Mouse (Mus musculus) embryonic facial prominence, embryonic 15.5 days (tissue): Measurements from ENCODE around the gene Lsmem1. TPM values are rescaled to one million over a fixed set of nuclear protein-coding genes. Genes with fewer than 3 reads are reported as not detected.

Experiments used
- ATAC-seq: fragments of 200-750 bp; cut with Nextera tagmentation; 2 replicates; pipeline ENCODE4 v1.8.0; 2017; ENCODE audit warnings: low read depth, moderate TSS enrichment; ENCODE audit not compliant: insufficient number of reproducible peaks, low FRiP score, low TSS enrichment
- H3K27ac ChIP-seq: fragments of 300-500 bp; sonication (generic); replicated peaks from 2 replicates; pipeline ENCODE4 v1.5.1; 2015; ENCODE audit warnings: mild to moderate bottlenecking, inconsistent platforms
- H3K27me3 ChIP-seq: fragments of 300-500 bp; sonication (generic); 2 replicates; pipeline ENCODE4 v1.6.1; 2015; ENCODE audit warnings: inconsistent platforms
- H3K36me3 ChIP-seq: fragments of 300-500 bp; sonication (generic); 2 replicates; pipeline ENCODE4 v1.6.1; 2015; ENCODE audit warnings: mild to moderate bottlenecking, inconsistent platforms
- H3K4me1 ChIP-seq: fragments of 300-500 bp; sonication (generic); 2 replicates; pipeline ENCODE4 v1.6.1; 2015; ENCODE audit warnings: inconsistent platforms
- H3K4me2 ChIP-seq: fragments of 300-500 bp; sonication (generic); replicated peaks from 2 replicates; pipeline ENCODE4 v1.6.1; 2015; ENCODE audit warnings: mild to moderate bottlenecking, inconsistent platforms
- H3K4me3 ChIP-seq: fragments of 300-500 bp; sonication (generic); replicated peaks from 2 replicates; pipeline ENCODE4 v1.5.1; 2015; ENCODE audit warnings: mild to moderate bottlenecking, inconsistent platforms
- H3K9ac ChIP-seq: fragments of 300-500 bp; sonication (generic); 2 replicates; pipeline ENCODE4 v1.6.1; 2015; ENCODE audit warnings: inconsistent platforms
- H3K9me3 ChIP-seq: fragments of 300-500 bp; sonication (generic); replicated peaks from 2 replicates; pipeline ENCODE4 v1.6.1; 2016; ENCODE audit warnings: inconsistent platforms
- WGBS: fragments of 180-500 bp; shearing (Covaris S2); methylation state at CpG from one replicate; pipeline ENCODE4 v1.1.7; 2015; 5-methylcytosine and 5-hydroxymethylcytosine counted together
- polyA plus RNA-seq: library from polyadenylated mRNA; unstranded; fragments of >200 nt; fragmentation: Nextera tagmentation; extraction: Ambion mirVana; gene quantifications from 2 replicates; pipeline ENCODE4 v1.2.1, GENCODE M21; 2015

The Lsmem1 gene
- polyA plus RNA-seq: 1.4 and 1.9 TPM in 2 replicates

GRCm38 (mm10) chr12:40199302-40199701, at the start of gene Lsmem1:
TSS of gene Lsmem1 (minus strand) at chr12:40199490.
- no peaks in the 10 kb centered on the region for H3K4me1 ChIP-seq
- ATAC-seq: no peak
- H3K9ac ChIP-seq: no peak within 1 kb of the TSS
- H3K9me3 ChIP-seq: no peaks in the 10 kb centered on the region
- H3K4me3 ChIP-seq: no peak within 1 kb of the TSS
- H3K4me2 ChIP-seq: no peak within 1 kb of the TSS
- peaks cover 19% of the 10 kb centered on the region for H3K36me3 ChIP-seq
- no peak within 1 kb of the TSS for H3K27ac ChIP-seq
- 69% methylated on average over 8 of the region's 8 CpGs for WGBS
- H3K27me3 ChIP-seq: no peaks in the 10 kb centered on the region

- Histone ChIP-seq H3K36me3 (no peaks in the 10 kb centered on the region), H3K4me1 (no peaks in the 10 kb centered on the region), H3K9ac (no peak within 1 kb of the TSS), H3K27ac (no peak within 1 kb of the TSS), H3K27me3 (no peaks in the 10 kb centered on the region), H3K9me3 (no peaks in the 10 kb centered on the region), H3K4me3 (no peak within 1 kb of the TSS), H3K4me2 (no peak within 1 kb of the TSS)
- no peak for ATAC-seq
- 69% methylated on average over 5 of the region's 5 CpGs for WGBS
Observed at GRCm38 (mm10) chr12:40248454-40249180, 49.3 kb upstream of the Lsmem1 start, which contains the start of gene Ifrd1. TSS of gene Ifrd1 (minus strand) at chr12:40248504.

GRCm38 (mm10) chr12:40247976-40248375, 48.7 kb upstream of the Lsmem1 start:
- H3K36me3 ChIP-seq: no peaks in the 10 kb centered on the region
- ATAC-seq: no peak

GRCm38 (mm10) chr12:40247384-40247783, 48.1 kb upstream of the Lsmem1 start:
- Histone ChIP-seq H3K27ac (no peak overlapping the region), H3K36me3 (no peaks in the 10 kb centered on the region), H3K4me2 (no peak overlapping the region), H3K4me3 (no peak overlapping the region), H3K4me1 (no peaks in the 10 kb centered on the region), H3K9me3 (no peaks in the 10 kb centered on the region), H3K27me3 (no peaks in the 10 kb centered on the region), H3K9ac (no peak overlapping the region)
- 58% methylated on average over 4 of the region's 4 CpGs for WGBS
- ATAC-seq: no peak

More at GRCm38 (mm10) chr12:40247976-40248375, 48.7 kb upstream of the Lsmem1 start:
- Histone ChIP-seq H3K9ac (no peak overlapping the region), H3K9me3 (no peaks in the 10 kb centered on the region), H3K4me2 (no peak overlapping the region), H3K27ac (no peak overlapping the region), H3K4me3 (no peak overlapping the region), H3K4me1 (no peaks in the 10 kb centered on the region), H3K27me3 (no peaks in the 10 kb centered on the region)
- 83% methylated on average over 6 of the region's 6 CpGs for WGBS

GRCm38 (mm10) chr12:40245434-40245970, 46.2 kb upstream of the Lsmem1 start:
- no peak for ATAC-seq
- Histone ChIP-seq H3K27me3 (no peaks in the 10 kb centered on the region), H3K9me3 (no peaks in the 10 kb centered on the region), H3K4me3 (no peak overlapping the region), H3K9ac (no peak overlapping the region), H3K27ac (no peak overlapping the region), H3K36me3 (no peaks in the 10 kb centered on the region), H3K4me2 (no peak overlapping the region), H3K4me1 (no peaks in the 10 kb centered on the region)
- 88% methylated on average over 7 of the region's 7 CpGs for WGBS

- no peaks in the 10 kb centered on the region for H3K27me3 ChIP-seq
- no peaks in the 10 kb centered on the region for H3K4me1 ChIP-seq
- no peaks in the 10 kb centered on the region for H3K9me3 ChIP-seq
- WGBS: 84% methylated on average over 5 of the region's 5 CpGs
- ATAC-seq: no peak
- H3K36me3 ChIP-seq: no peaks in the 10 kb centered on the region
- H3K27ac ChIP-seq: no peak overlapping the region
- H3K4me2 ChIP-seq: no peak overlapping the region
- H3K9ac ChIP-seq: no peak overlapping the region
- H3K4me3 ChIP-seq: no peak overlapping the region
Observed at GRCm38 (mm10) chr12:40244926-40245325, 45.6 kb upstream of the Lsmem1 start.

GRCm38 (mm10) chr12:40243821-40244221, 44.5 kb upstream of the Lsmem1 start:
- H3K4me2 ChIP-seq: no peak overlapping the region
- H3K4me1 ChIP-seq: no peaks in the 10 kb centered on the region
- H3K9me3 ChIP-seq: no peaks in the 10 kb centered on the region
- H3K27me3 ChIP-seq: no peaks in the 10 kb centered on the region
- H3K4me3 ChIP-seq: no peak overlapping the region
- no peak overlapping the region for H3K9ac ChIP-seq
- no peak overlapping the region for H3K27ac ChIP-seq
- H3K36me3 ChIP-seq: no peaks in the 10 kb centered on the region
- WGBS: 44% methylated on average over 11 of the region's 11 CpGs
- ATAC-seq: no peak

GRCm38 (mm10) chr12:40243241-40243640, 44.0 kb upstream of the Lsmem1 start:
- no peaks in the 10 kb centered on the region for H3K36me3 ChIP-seq
- no peak overlapping the region for H3K4me3 ChIP-seq
- no peak overlapping the region for H3K9ac ChIP-seq
- H3K4me1 ChIP-seq: no peaks in the 10 kb centered on the region
- H3K27ac ChIP-seq: no peak overlapping the region
- no peaks in the 10 kb centered on the region for H3K27me3 ChIP-seq
- no peaks in the 10 kb centered on the region for H3K9me3 ChIP-seq
- 81% methylated on average over 4 of the region's 4 CpGs for WGBS
- no peak for ATAC-seq
- no peak overlapping the region for H3K4me2 ChIP-seq

- Histone ChIP-seq H3K9ac (no peak overlapping the region), H3K4me2 (no peak overlapping the region), H3K36me3 (no peaks in the 10 kb centered on the region), H3K27me3 (no peaks in the 10 kb centered on the region), H3K4me1 (no peaks in the 10 kb centered on the region), H3K4me3 (no peak overlapping the region), H3K27ac (no peak overlapping the region), H3K9me3 (no peaks in the 10 kb centered on the region)
- WGBS: 92% methylated on average over 7 of the region's 7 CpGs
- no peak for ATAC-seq
Observed at GRCm38 (mm10) chr12:40239161-40239560, 39.9 kb upstream of the Lsmem1 start.

GRCm38 (mm10) chr12:40232231-40232630, 32.9 kb upstream of the Lsmem1 start:
- H3K9me3 ChIP-seq: no peaks in the 10 kb centered on the region
- H3K36me3 ChIP-seq: no peaks in the 10 kb centered on the region
- 81% methylated on average over 1 of the region's 1 CpGs for WGBS
- H3K27me3 ChIP-seq: no peaks in the 10 kb centered on the region
- no peaks in the 10 kb centered on the region for H3K4me1 ChIP-seq
- no peak overlapping the region for H3K4me3 ChIP-seq
- H3K9ac ChIP-seq: no peak overlapping the region
- no peak overlapping the region for H3K4me2 ChIP-seq
- H3K27ac ChIP-seq: no peak overlapping the region
- no peak for ATAC-seq

- 89% methylated on average over 2 of the region's 2 CpGs for WGBS
- no peak for ATAC-seq
- no peaks in the 10 kb centered on the region for H3K4me1 ChIP-seq
Observed at GRCm38 (mm10) chr12:40231632-40232031, 32.3 kb upstream of the Lsmem1 start.

More at GRCm38 (mm10) chr12:40231632-40232031, 32.3 kb upstream of the Lsmem1 start:
- Histone ChIP-seq H3K4me3 (no peak overlapping the region), H3K36me3 (no peaks in the 10 kb centered on the region), H3K27ac (no peak overlapping the region), H3K9me3 (no peaks in the 10 kb centered on the region), H3K27me3 (no peaks in the 10 kb centered on the region), H3K9ac (no peak overlapping the region), H3K4me2 (no peak overlapping the region)
